Mouse (Mus musculus): ENCODE data around the gene Atpaf1.

DNA sequence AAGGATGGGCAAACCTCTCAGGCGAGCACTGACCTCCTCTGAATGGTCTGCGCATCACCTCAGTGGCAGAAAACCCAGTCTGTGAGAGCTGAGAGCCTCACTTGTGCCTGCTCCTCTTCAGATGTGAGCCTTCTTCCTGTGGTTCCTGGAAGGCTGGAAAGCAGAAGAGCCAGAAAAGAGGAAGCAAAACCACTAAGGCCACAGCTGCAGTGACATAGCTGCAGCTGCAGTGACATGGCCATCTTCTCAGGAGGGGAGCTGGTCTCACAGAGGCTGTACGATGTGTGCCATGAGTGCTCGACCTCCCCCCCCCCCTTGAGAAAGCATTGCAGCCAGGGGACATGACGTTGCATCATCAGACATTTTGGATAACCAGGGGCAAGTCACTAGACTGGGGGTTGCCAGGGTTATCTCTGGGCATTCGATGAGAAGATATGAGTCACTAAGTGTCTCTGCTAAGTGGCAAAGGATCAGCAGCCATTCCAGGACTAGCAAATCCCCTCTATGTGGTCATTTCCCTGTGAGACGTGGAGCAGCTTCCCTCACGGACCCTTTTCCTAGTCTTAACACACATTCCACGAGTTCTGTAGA, 72.8 kb downstream of the Atpaf1 start:
- TF ChIP-seq POLR2A (IDR thresholded peaks at IDR 0.05; ENCODE audit: extremely low read depth, insufficient read depth, low read length) (no peak), CTCF (IDR thresholded peaks at IDR 0.05; ENCODE audit: extremely low read depth, insufficient read depth, low read length) (no peak)

All from cortical plate, adult 2 months (tissue).